Mouse (Mus musculus): Measurements from ENCODE around the gene Srebf2.
A peak's percentile ranks its signal among the peaks of the same experiment; 100 is the strongest.

Srebf2 gene

GRCm38 (mm10) chr15:82184183-82184582 is 37.2 kb downstream of the Srebf2 start:
- peak in 1 of 2 experiments; percentile 24 for DNase-seq

- no peak for DNase-seq
These were observed 37.7 kb downstream of the Srebf2 start for GRCm38 (mm10) chr15:82184656-82185055.

- peak in 1 of 2 experiments; percentile 14 for DNase-seq
These were observed 38.2 kb downstream of the Srebf2 start for GRCm38 (mm10) chr15:82185062-82185783.

DNA sequence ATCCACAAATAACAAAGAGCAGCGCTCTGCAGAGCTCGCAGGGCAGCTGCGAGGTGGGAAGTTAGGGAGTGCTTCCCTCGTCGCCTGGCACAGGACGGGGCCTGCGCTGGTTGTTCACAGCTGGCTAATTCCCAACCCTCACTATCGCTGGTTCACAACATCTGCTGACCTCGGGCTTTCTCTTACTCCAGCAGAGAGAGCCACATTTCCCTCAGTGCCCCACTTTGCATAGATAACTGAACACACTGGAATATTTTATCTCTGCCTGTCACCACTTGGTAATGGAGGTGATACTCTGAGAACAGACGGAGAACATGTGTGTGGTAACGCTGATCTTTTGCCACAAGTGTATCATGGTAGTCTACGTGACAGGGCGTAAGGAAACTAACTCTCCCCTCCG is 39.1 kb downstream of the Srebf2 start:
- peak in 1 of 2 experiments; percentile 28 for DNase-seq

DNA sequence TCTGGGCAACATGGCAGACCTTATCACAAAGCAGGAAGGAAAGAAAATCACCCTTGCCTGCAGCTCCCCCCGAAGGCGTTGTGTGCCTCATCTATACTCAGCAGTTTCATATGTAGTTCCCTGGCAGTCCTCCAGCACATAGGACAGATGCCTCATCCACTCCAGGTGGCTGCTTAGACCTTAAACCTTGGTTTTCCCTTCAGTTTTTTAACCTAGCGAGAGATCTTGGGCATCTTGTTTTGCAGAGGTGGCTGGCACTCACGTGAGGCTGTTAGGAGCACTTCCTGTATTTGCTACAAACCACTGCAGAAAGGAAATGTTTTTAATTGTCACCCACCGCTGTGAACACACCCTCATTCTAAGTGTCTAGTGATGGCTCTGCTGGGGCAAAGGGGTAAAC is 40.0 kb downstream of the Srebf2 start:
- no peak for DNase-seq

DNA sequence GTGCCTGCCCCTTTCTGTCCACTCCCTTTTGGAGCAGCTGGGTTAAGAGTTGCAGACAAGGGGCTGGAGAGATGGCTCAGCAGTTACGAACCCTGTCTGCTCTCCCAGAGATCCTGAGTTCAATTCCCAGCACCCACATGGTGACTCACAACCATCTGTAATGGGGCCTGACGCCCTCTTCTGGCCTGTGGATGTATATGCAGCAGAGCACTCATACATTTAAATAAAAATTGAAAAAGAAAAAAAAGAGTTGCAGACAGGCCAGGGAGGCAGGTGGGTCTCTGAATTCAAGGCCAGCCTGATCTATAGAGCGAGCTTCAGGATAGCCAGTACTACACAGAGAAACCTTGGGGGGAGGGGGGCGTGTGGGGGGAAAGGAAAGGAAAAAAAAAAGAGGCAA is 40.4 kb downstream of the Srebf2 start:
- DNase-seq: no peak

GRCm38 (mm10) chr15:82187924-82188323 is 40.9 kb downstream of the Srebf2 start:
- no peak for DNase-seq

- DNase-seq: peak in 1 of 2 experiments; percentile 45
These were observed 41.7 kb downstream of the Srebf2 start for GRCm38 (mm10) chr15:82188481-82189240.

GRCm38 (mm10) chr15:82192617-82193016 is 45.6 kb downstream of the Srebf2 start:
- DNase-seq: no peak

- DNase-seq: no peak
These were observed 49.3 kb downstream of the Srebf2 start for GRCm38 (mm10) chr15:82196300-82196699.

DNA sequence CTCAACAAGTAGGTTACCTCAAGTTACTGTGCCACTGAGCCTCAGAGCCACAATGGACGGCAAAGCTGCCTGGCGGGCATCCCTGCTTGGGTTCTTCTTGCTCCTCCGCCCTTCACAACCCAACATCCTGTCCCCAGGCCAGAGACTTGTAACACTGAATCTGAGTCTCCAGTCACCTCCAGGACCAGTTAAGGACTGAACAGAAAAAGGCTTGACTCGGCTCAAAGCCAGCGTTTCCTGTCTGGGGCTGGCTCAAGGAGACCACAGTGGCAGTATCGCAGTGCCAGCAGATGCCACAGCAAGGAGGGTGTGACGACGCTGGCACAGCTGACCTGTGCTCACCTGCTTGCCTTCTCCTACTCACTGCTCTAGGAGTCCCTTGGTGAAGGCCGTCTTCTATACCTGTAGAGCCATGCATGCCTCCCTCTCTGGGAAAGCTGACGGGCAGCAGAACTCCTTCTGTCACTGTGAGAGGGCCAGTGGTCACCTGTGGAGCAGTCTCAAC is 50.3 kb downstream of the Srebf2 start:
- DNase-seq: no peak

DNA sequence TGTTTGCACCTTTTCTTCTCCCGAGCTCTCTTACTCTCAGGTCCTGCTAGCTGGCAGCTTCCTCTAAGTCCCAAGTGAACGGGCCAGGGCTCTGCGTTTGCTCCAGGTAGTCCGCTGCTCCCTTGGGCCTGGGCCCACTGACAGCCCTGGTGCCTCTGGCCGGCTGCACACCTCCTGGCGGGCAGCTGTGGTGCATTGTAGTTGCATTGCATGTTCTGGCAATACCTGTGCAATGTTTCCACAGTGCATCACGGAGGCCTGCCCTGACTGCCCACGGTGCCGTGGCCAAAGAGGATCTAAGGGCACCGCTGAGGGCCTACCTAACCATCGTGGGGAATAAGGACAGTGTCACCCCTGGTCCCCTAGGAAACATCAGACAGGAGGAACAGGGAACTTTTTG is 51.0 kb downstream of the Srebf2 start:
- DNase-seq: no peak

DNA sequence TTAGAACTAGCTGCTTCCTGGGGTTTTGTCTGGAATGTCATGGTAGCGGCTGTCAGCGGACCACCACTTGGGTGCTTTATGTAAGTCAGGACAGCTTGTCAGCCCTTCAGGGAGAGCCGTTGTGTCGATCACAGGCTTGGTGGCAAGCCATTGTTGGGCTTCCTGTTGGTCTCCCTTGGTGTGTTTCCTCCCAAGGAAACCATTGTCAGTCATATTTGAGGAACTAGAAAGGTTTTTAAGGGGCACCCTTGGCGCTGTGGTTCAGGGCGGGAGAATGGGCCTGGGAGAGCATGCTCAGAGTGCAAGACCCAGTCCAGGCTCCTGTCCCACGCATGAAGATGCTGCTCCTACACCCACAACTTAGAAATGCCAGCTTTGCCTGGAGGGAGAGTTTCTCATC is 51.4 kb downstream of the Srebf2 start:
- no peak for DNase-seq

- no peak for DNase-seq
These were observed 52.6 kb downstream of the Srebf2 start for GRCm38 (mm10) chr15:82199546-82199945.

DNA sequence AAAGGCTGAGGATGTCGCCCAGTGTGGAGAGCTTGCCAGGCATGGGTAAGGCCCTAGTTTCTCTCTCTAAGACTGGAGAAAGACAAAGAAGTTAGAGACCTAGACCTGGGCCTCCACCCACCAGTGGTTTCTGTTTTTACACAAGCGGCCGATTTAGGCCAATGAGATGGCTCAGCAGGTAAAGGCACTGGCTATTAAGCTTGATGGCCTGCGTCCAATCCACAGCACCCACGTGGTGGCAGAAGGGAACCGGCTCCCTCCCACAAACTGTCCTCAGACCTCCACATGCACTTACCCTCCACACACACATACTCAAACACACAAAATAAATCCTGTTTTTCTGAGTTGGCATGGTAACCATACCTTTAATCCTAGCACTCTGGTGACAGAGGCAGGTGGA is 55.1 kb downstream of the Srebf2 start:
- no peak for DNase-seq

- no peak for DNase-seq
These were observed 56.1 kb downstream of the Srebf2 start for GRCm38 (mm10) chr15:82203090-82203489.

GRCm38 (mm10) chr15:82203611-82204351 is 56.8 kb downstream of the Srebf2 start:
- DNase-seq: no peak

DNA sequence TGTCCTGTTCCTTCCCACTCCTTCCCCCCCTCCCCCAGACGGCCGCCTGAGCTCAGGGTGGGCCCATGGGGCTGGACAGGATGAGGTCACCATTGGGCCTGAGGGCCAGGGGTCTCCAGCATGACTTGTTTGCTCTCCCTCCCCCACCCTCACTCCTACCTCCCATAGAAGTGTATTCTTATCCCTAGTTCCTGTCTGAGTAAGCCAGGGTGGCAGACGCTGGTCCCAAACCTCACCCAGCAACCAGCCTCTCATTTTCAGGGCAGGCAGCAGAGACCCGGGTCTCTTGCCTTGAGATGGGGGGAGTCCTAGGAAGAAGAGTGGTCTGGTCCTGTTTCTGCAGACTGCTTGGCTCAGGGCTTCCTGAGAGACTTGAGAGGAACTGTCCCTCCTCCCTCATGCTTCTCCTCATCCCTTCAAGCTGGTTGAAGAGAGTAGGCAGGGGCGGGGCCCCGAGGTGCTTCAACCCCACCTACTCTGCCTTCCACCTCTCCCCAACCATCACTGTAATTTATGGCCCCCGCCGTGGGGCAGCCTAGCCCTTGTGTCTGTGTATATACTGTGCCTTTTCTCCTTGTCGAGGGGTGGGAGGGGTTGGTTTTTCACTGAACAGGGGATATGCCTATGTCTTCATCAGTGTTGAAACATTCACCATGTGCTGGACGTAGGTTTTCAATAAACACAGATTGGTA is 57.8 kb downstream of the Srebf2 start:
- no peak for DNase-seq

DNA sequence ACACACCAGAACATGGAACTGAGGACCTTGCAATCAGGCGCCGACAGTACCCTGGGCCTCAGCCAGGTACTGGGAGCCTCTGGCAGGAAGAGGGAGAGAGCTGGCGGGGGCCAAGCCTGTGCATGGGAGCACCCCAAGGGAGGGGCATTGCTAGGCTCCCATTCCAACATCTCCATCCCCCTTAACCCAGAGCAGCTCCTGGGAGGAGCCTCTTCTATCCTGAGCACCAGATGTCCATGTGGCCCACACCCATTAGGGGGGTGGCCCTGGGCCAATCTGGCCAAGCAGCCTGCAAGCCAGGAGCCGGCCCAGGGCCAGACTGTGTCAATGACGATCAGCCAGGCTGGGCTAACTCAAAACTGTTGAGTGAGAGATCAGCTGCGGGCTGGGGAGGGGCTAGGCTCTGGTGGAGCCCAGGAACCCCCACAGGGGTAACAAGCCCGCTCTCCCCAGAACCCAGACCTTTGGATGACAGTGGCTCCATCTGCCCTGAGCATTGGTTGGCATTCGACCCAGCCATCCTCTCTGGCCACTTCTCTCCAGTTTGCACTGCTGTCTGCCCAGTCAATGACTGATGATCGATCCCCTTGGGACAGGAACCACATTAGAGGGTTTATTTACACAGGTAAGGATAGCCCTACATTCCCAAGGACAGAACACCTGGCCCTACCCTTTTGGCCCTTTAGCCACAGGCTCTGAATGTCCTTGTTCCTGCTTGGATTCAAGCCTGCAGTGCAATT is 59.6 kb downstream of the Srebf2 start:
- DNase-seq: peak; percentile 64 to 82

DNA sequence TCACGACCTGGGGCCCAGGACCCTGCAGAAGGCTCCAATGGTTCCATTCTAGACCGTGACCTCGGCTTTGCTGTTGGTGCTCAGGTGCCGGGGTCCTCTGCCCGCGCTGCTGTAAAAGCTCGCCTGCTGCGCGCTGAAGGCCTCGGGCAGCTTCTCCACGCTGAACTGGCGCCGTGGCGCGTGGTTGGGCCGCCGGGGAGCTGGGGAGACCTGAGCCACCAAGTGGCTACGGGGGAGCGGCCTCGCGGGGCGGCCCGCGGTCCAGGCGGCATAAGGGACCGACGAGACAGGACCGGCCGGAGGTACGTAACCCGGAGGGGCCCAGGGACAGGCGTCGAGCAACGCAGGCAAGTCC is 60.1 kb downstream of the Srebf2 start:
- DNase-seq: no peak

- DNase-seq: no peak
These were observed 60.7 kb downstream of the Srebf2 start for GRCm38 (mm10) chr15:82207504-82208219.
